Mouse (Mus musculus) embryonic facial prominence, embryonic 14.5 days (tissue): Measurements from ENCODE around the gene Ntan1. TPM values are rescaled to one million over a fixed set of nuclear protein-coding genes. Genes with fewer than 3 reads are reported as not detected.
"Not testable (repeated sequence)": the region's sequence is repeated elsewhere in the genome, so short reads cannot be mapped to it uniquely, and the experiment has no call there.

ENCODE experiments used
- ATAC-seq: fragments of 200-750 bp; cut with Nextera tagmentation; 2 replicates; pipeline ENCODE4 v1.8.0; 2017; ENCODE audit warnings: low read depth, moderate number of reproducible peaks, moderate TSS enrichment
- DNase-seq: peaks from one replicate; pipeline ENCODE4 v3.0.0-alpha.2; 2015; ENCODE audit warnings: low spot score
- H3K27ac ChIP-seq: fragments of 300-500 bp; sonication (generic); replicated peaks from 2 replicates; pipeline ENCODE4 v1.5.1; 2014; ENCODE audit warnings: low read depth, mild to moderate bottlenecking, low read length, moderate library complexity
- H3K27me3 ChIP-seq: fragments of 300-500 bp; sonication (generic); replicated peaks from 2 replicates; pipeline ENCODE4 v1.6.1; 2014; ENCODE audit warnings: low read length; ENCODE audit not compliant: control insufficient read depth, insufficient read depth
- H3K36me3 ChIP-seq: fragments of 300-500 bp; sonication (generic); 2 replicates; pipeline ENCODE4 v1.6.1; 2014; ENCODE audit warnings: low read length, mixed read lengths; ENCODE audit not compliant: control insufficient read depth, insufficient read depth
- H3K4me1 ChIP-seq: fragments of 300-500 bp; sonication (generic); 2 replicates; pipeline ENCODE4 v1.6.1; 2014; ENCODE audit warnings: antibody characterized with exemption, low read length; ENCODE audit not compliant: control insufficient read depth, insufficient read depth
- H3K4me2 ChIP-seq: fragments of 300-500 bp; sonication (generic); 2 replicates; pipeline ENCODE4 v1.6.1; 2014; ENCODE audit warnings: low read depth, mild to moderate bottlenecking, low read length, moderate library complexity, mixed read lengths
- H3K4me3 ChIP-seq: fragments of 300-500 bp; sonication (generic); 2 replicates; pipeline ENCODE4 v1.5.1; 2014; ENCODE audit warnings: low read depth, mild to moderate bottlenecking, low read length
- H3K9ac ChIP-seq: fragments of 300-500 bp; sonication (generic); 2 replicates; pipeline ENCODE4 v1.6.1; 2014; ENCODE audit warnings: low read depth, mild to moderate bottlenecking, low read length, moderate library complexity, mixed read lengths
- H3K9me3 ChIP-seq: fragments of 300-500 bp; sonication (generic); 2 replicates; pipeline ENCODE4 v1.6.1; 2016; ENCODE audit warnings: low read length; ENCODE audit not compliant: control insufficient read depth
- WGBS: fragments of 180-500 bp; shearing (Covaris S2); extraction: QIAGEN DNeasy Blood & Tissue Kit; methylation state at CpG from one replicate; pipeline ENCODE4 v1.1.7; 2014; 5-methylcytosine and 5-hydroxymethylcytosine counted together
- polyA plus RNA-seq: library from polyadenylated mRNA; unstranded; fragments of >200 nt; fragmentation: Nextera tagmentation; extraction: Ambion mirVana; gene quantifications from 2 replicates; pipeline ENCODE4 v1.2.1, GENCODE M21; 2014

Ntan1 gene
- polyA plus RNA-seq, 1 experiment from 2014 or later: 178 TPM

- H3K36me3 ChIP-seq: peaks cover 97% of the 10 kb centered on the region
- 93% methylated on average over 3 of the region's 3 CpGs for WGBS
- H3K27ac ChIP-seq: no peak overlapping the region
- no peak overlapping the region for H3K4me3 ChIP-seq
- H3K4me1 ChIP-seq: no peaks in the 10 kb centered on the region
- DNase-seq: no peak
- H3K9me3 ChIP-seq: no peaks in the 10 kb centered on the region
- H3K9ac ChIP-seq: no peak overlapping the region
- no peak for ATAC-seq
- no peaks in the 10 kb centered on the region for H3K27me3 ChIP-seq
- no peak overlapping the region for H3K4me2 ChIP-seq
These were observed 22.3 kb downstream of the Ntan1 start for GRCm38 (mm10) chr16:13840956-13841355.

GRCm38 (mm10) chr16:13845031-13845430 lies 26.4 kb downstream of the Ntan1 start:
- ATAC-seq (no peak), DNase-seq (no peak)
- Histone ChIP-seq H3K4me2 (no peak overlapping the region), H3K4me1 (no peaks in the 10 kb centered on the region), H3K27me3 (no peaks in the 10 kb centered on the region), H3K27ac (no peak overlapping the region), H3K36me3 (peaks cover 76% of the 10 kb centered on the region), H3K9me3 (no peaks in the 10 kb centered on the region), H3K4me3 (no peak overlapping the region), H3K9ac (no peak overlapping the region)
- 93% methylated on average over 5 of the region's 5 CpGs for WGBS

GRCm38 (mm10) chr16:13846675-13847074 lies 28.0 kb downstream of the Ntan1 start:
- Histone ChIP-seq H3K36me3 (peaks cover 69% of the 10 kb centered on the region), H3K9ac (no peak overlapping the region), H3K9me3 (no peaks in the 10 kb centered on the region), H3K27me3 (no peaks in the 10 kb centered on the region), H3K4me2 (no peak overlapping the region), H3K4me3 (no peak overlapping the region), H3K27ac (no peak overlapping the region), H3K4me1 (no peaks in the 10 kb centered on the region)
- 85% methylated on average over 1 of the region's 1 CpGs for WGBS
- DNase-seq (no peak), ATAC-seq (no peak)

GRCm38 (mm10) chr16:13848310-13848709 lies 29.7 kb downstream of the Ntan1 start:
- Histone ChIP-seq H3K9ac (no peak overlapping the region), H3K4me2 (no peak overlapping the region), H3K4me3 (no peak overlapping the region), H3K9me3 (no peaks in the 10 kb centered on the region), H3K27me3 (no peaks in the 10 kb centered on the region), H3K27ac (no peak overlapping the region), H3K36me3 (peaks cover 66% of the 10 kb centered on the region), H3K4me1 (no peaks in the 10 kb centered on the region)
- DNase-seq: no peak
- WGBS: 81% methylated on average over 2 of the region's 2 CpGs
- ATAC-seq: no peak

GRCm38 (mm10) chr16:13851446-13851845 lies 32.8 kb downstream of the Ntan1 start:
- Histone ChIP-seq H3K4me1 (no peaks in the 10 kb centered on the region), H3K4me3 (no peak overlapping the region), H3K9ac (no peak overlapping the region), H3K27me3 (no peaks in the 10 kb centered on the region), H3K4me2 (no peak overlapping the region), H3K9me3 (no peaks in the 10 kb centered on the region), H3K27ac (no peak overlapping the region), H3K36me3 (peaks cover 62% of the 10 kb centered on the region)
- ATAC-seq (no peak), DNase-seq (no peak)
- WGBS: 95% methylated on average over 4 of the region's 4 CpGs

GRCm38 (mm10) chr16:13853886-13854285 lies 35.2 kb downstream of the Ntan1 start:
- ATAC-seq (no peak), DNase-seq (no peak)
- Histone ChIP-seq H3K27ac (no peak overlapping the region), H3K4me2 (no peak overlapping the region), H3K4me1 (no peaks in the 10 kb centered on the region), H3K9ac (no peak overlapping the region), H3K9me3 (no peaks in the 10 kb centered on the region), H3K36me3 (peaks cover 72% of the 10 kb centered on the region), H3K4me3 (no peak overlapping the region), H3K27me3 (no peaks in the 10 kb centered on the region)
- WGBS: 97% methylated on average over 4 of the region's 4 CpGs

GRCm38 (mm10) chr16:13866076-13866475 lies 47.4 kb downstream of the Ntan1 start:
- no peaks in the 10 kb centered on the region for H3K27me3 ChIP-seq
- no peak overlapping the region for H3K4me2 ChIP-seq
- H3K9me3 ChIP-seq: no peaks in the 10 kb centered on the region
- H3K4me1 ChIP-seq: no peaks in the 10 kb centered on the region
- no peak for DNase-seq
- H3K27ac ChIP-seq: no peak overlapping the region
- H3K4me3 ChIP-seq: no peak overlapping the region
- no peak for ATAC-seq
- H3K9ac ChIP-seq: no peak overlapping the region
- WGBS: 76% methylated on average over 4 of the region's 4 CpGs
- peaks cover 53% of the 10 kb centered on the region for H3K36me3 ChIP-seq

- 89% methylated on average over 5 of the region's 5 CpGs for WGBS
These were observed 48.0 kb downstream of the Ntan1 start for GRCm38 (mm10) chr16:13866616-13867015.

GRCm38 (mm10) chr16:13867406-13867805 lies 48.8 kb downstream of the Ntan1 start:
- not testable (repeated sequence) for H3K4me3 ChIP-seq, H3K4me1 ChIP-seq, H3K27ac ChIP-seq, H3K9ac ChIP-seq, H3K9me3 ChIP-seq, H3K4me2 ChIP-seq, H3K27me3 ChIP-seq
- 25% methylated on average over 5 of the region's 5 CpGs for WGBS
- ATAC-seq (peak; percentile 75; the same call in 1 of the 2 replicates), DNase-seq (peak; percentile 16)
- H3K36me3 ChIP-seq: peaks cover 60% of the 10 kb centered on the region

More at GRCm38 (mm10) chr16:13866616-13867015, 48.0 kb downstream of the Ntan1 start:
- Histone ChIP-seq H3K9me3 (no peaks in the 10 kb centered on the region), H3K4me2 (no peak overlapping the region), H3K36me3 (peaks cover 53% of the 10 kb centered on the region), H3K4me3 (no peak overlapping the region), H3K27me3 (no peaks in the 10 kb centered on the region), H3K4me1 (no peaks in the 10 kb centered on the region), H3K27ac (no peak overlapping the region), H3K9ac (no peak overlapping the region)
- ATAC-seq: no peak
- no peak for DNase-seq
